9 mouse cellular contexts compared by ENCODE assay signal in the genomic region with DNA sequence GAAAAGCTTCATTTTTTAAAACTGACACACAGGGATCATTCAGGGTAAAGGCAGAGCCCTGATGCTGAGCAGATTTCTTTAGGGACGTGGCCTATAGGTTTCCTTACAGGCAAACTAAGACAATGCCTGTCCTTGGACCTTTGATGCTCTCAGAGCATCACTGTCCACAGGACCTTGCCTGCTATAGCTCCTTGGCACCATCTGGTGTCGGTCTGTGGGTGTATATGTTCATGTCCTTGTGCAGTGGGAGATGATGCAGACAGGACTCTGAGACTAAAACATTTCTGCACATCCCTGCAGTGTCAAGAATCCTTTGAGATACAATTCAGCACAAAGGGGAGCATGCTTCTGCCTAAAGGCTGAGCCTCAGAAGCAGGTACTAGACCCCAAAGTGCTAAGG. TPM values are rescaled to one million over a fixed set of nuclear protein-coding genes. Genes with fewer than 3 reads are reported as not detected.
DNase-seq lines count a peak whose midpoint lies in the region; ATAC-seq and TF ChIP-seq lines count a peak whose summit lies in the region.
"Had no signal": no experiment of that assay in that cellular context is flagged by ENCODE, and none has a peak within 500 bp of the region (broad histone marks: within the 10 kb centered on the region; RNA-seq: fewer than 3 reads in every experiment).

No protein-coding gene starts in this region.

- H3K36me3 ChIP-seq in heart, postnatal 0 days (replicated peaks; ENCODE audit: control insufficient read depth, insufficient read depth, low read length), result no peaks in the 10 kb centered on the region
- no peaks in the 10 kb centered on the region for H3K36me3 ChIP-seq in heart, embryonic 12.5 days
- H3K36me3 ChIP-seq in spleen, adult 2 months (ENCODE audit: control insufficient read depth, insufficient read depth, low read length), result no peaks in the 10 kb centered on the region

- H3K4me3 ChIP-seq in heart, postnatal 0 days (ENCODE audit: low read depth, low read length), result no peak overlapping the region
- H3K4me3 ChIP-seq in heart, embryonic 12.5 days, result no peak overlapping the region
- no peak overlapping the region for H3K4me3 ChIP-seq in spleen, adult 2 months (ENCODE audit: extremely low read depth, insufficient read depth, insufficient read length)
- H3K4me3 ChIP-seq: myocyte had no signal

- TF ChIP-seq CTCF in heart, postnatal 0 days (IDR thresholded peaks at IDR 0.05; ENCODE audit: low read depth), result peak; percentile 78
- peak; percentile 71; the same call in 1 of the 2 replicates for TF ChIP-seq CTCF in spleen, adult 2 months (IDR thresholded peaks at IDR 0.05; ENCODE audit: extremely low read depth, insufficient read depth, insufficient read length, insufficient replicate concordance)

- no peaks in the 10 kb centered on the region for H3K9me3 ChIP-seq in heart, postnatal 0 days (replicated peaks; ENCODE audit: control insufficient read depth, low read length)
- no peaks in the 10 kb centered on the region for H3K9me3 ChIP-seq in heart, embryonic 12.5 days (replicated peaks)

- peak; percentile 44; the same call in 1 of the 2 replicates for ATAC-seq in heart, postnatal 0 days (ENCODE audit: insufficient read depth, low read depth)
- ATAC-seq in heart, embryonic 12.5 days (ENCODE audit: insufficient number of reproducible peaks, low FRiP score), result no peak

- DNase-seq in heart, postnatal 0 days (ENCODE audit: low spot score), result no peak
- peak in 1 of 2 experiments; percentile 46 for DNase-seq in spleen, adult 2 months (ENCODE audit: low read depth in 1 of 2, low spot score in 2 of 2)
- no peak for DNase-seq in spleen, postnatal 14 days (ENCODE audit: low spot score in 2 of 2)
- peak; percentile 28 for DNase-seq in c-Kit-positive CD71-positive TER-119-positive erythroid progenitor cells, embryonic 14.5 days (ENCODE audit: low spot score)
- DNase-seq in adrenal gland, adult 2 months, result no peak
- DNase-seq in spleen, adult 18-20 months, result no peak
- DNase-seq in urinary bladder, postnatal 10 days (ENCODE audit: low spot score), result no peak

- no peak overlapping the region for H3K4me2 ChIP-seq in heart, postnatal 0 days (ENCODE audit: low read depth, low read length)
- H3K4me2 ChIP-seq in heart, embryonic 12.5 days, result no peak overlapping the region

- TF ChIP-seq POLR2A in spleen, adult 2 months (IDR thresholded peaks at IDR 0.05; ENCODE audit: low read depth, low read length), result no peak

- H3K9ac ChIP-seq in heart, postnatal 0 days (replicated peaks; ENCODE audit: low read depth, low read length), result no peak overlapping the region
- H3K9ac ChIP-seq in heart, embryonic 12.5 days, result no peak overlapping the region

- H3K27ac ChIP-seq in heart, postnatal 0 days (ENCODE audit: low read depth), result no peak overlapping the region
- no peak overlapping the region for H3K27ac ChIP-seq in heart, embryonic 12.5 days (ENCODE audit: poor library complexity, severe bottlenecking)
- H3K27ac ChIP-seq in spleen, adult 2 months (ENCODE audit: insufficient read depth, low read length), result no peak overlapping the region

- no peaks in the 10 kb centered on the region for H3K27me3 ChIP-seq in heart, postnatal 0 days (ENCODE audit: control insufficient read depth, insufficient read depth, low read length)
- H3K27me3 ChIP-seq in heart, embryonic 12.5 days (replicated peaks), result 0 out of 2 replicates have a peak, but pooled peaks cover 3% of the 10 kb centered on the region
- no peaks in the 10 kb centered on the region for H3K27me3 ChIP-seq in spleen, adult 2 months (ENCODE audit: control insufficient read depth, insufficient read depth, low read length)

- no peaks in the 10 kb centered on the region for H3K4me1 ChIP-seq in heart, postnatal 0 days (ENCODE audit: control insufficient read depth, insufficient read depth)
- 0 out of 2 replicates have a peak, but pooled peaks cover 3% of the 10 kb centered on the region for H3K4me1 ChIP-seq in heart, embryonic 12.5 days (replicated peaks)
- H3K4me1 ChIP-seq in spleen, adult 2 months (ENCODE audit: control insufficient read depth, insufficient read depth, insufficient read length), result peaks cover 7% of the 10 kb centered on the region; the same call in 1 of the 2 replicates

- TF ChIP-seq EP300 in heart, postnatal 0 days (IDR thresholded peaks at IDR 0.05; ENCODE audit: low read depth), result no peak

- WGBS in heart, postnatal 0 days, result 48% methylated on average over 2 of the region's 2 CpGs
- 47% methylated on average over 2 of the region's 2 CpGs for WGBS in heart, embryonic 12.5 days
- WGBS in spleen, adult 2 months, result 65% methylated on average over 2 of the region's 2 CpGs

RNA-seq across cellular contexts. Expression of a gene that starts 19.3 kb away (rescaled TPM):
- total RNA-seq in heart, postnatal 0 days (2014; rRNA removed; ENCODE audit: low replicate concordance), result 0.15 TPM in 1 of 2 replicates, not detected in the other
- 0.01 and 0.05 TPM in 2 replicates for polyA plus RNA-seq in heart, postnatal 0 days (2015; fragmentation: Nextera tagmentation; extraction: Ambion mirVana)
- polyA plus RNA-seq in heart, embryonic 12.5 days (2016; fragmentation: Nextera tagmentation; extraction: Ambion mirVana), result 0.06 and 0.08 TPM in 2 replicates
- polyA plus RNA-seq in spleen, adult 2 months (2012; rRNA removed), result 0.01 TPM in 2 replicates
- total RNA-seq in adrenal gland, adult 2 months (2021), result under 1 TPM; 0.03 to 0.06 TPM
- under 0.01 TPM in 1 of 2 replicates, not detected in the other for polyA plus RNA-seq in adrenal gland, adult 2 months (2012; rRNA removed)

RNA-seq across cellular contexts. Expression of a gene that starts 23.7 kb away (rescaled TPM):
- 1.6 and 2.6 TPM in 2 replicates for total RNA-seq in heart, postnatal 0 days (2014; rRNA removed; ENCODE audit: low replicate concordance)
- polyA plus RNA-seq in heart, postnatal 0 days (2015; fragmentation: Nextera tagmentation; extraction: Ambion mirVana), result 5.9 and 6.0 TPM in 2 replicates
- 5.6 and 6.5 TPM in 2 replicates for polyA plus RNA-seq in heart, embryonic 12.5 days (2016; fragmentation: Nextera tagmentation; extraction: Ambion mirVana)
- 19.4 and 23.5 TPM in 2 replicates for polyA plus RNA-seq in spleen, adult 2 months (2012; rRNA removed)
- 1 to 10 TPM; 3.9 to 7.4 TPM for total RNA-seq in adrenal gland, adult 2 months (2021)
- 2.3 TPM in 2 replicates for polyA plus RNA-seq in adrenal gland, adult 2 months (2012; rRNA removed)

RNA-seq across cellular contexts. Expression of a gene that starts 47.0 kb away (rescaled TPM):
- total RNA-seq in heart, postnatal 0 days (2014; rRNA removed; ENCODE audit: low replicate concordance), result 169 and 347 TPM in 2 replicates
- 41.3 and 49.6 TPM in 2 replicates for polyA plus RNA-seq in heart, postnatal 0 days (2015; fragmentation: Nextera tagmentation; extraction: Ambion mirVana)
- 4.0 and 4.9 TPM in 2 replicates for polyA plus RNA-seq in heart, embryonic 12.5 days (2016; fragmentation: Nextera tagmentation; extraction: Ambion mirVana)
- polyA plus RNA-seq in spleen, adult 2 months (2012; rRNA removed), result 2.5 and 2.6 TPM in 2 replicates
- 10 to 100 TPM in 1 of 2 experiments, 1 to 10 TPM in 1; 3.8 to 13.4 TPM for total RNA-seq in adrenal gland, adult 2 months (2021)
- 16.6 and 22.8 TPM in 2 replicates for polyA plus RNA-seq in adrenal gland, adult 2 months (2012; rRNA removed)
